Mouse (Mus musculus): ENCODE results near the gene Ripply1.
"Not testable (repeated sequence)": the region's sequence is repeated elsewhere in the genome, so short reads cannot be mapped to it uniquely, and the experiment has no call there.

Ripply1 gene

DNA sequence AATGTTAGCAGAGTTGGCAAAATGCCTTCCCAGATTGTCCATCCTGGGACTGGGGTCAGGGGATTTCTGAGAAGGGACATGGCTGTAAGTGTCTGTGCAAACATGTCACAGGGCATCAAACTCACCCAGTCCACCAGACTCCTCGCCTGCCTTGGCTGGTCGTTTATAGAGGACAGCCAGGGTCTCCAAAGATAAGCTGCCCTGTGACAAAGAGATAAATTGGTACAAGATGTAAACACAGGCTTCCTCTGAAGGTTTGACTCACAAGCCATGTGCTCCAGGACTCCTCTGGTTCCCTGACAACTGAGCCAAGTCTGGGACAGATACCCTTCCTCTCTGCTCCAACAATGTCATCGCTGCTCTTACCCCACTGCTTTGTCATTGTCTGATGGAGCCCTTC lies 1.2 kb downstream of the Ripply1 start:
- no peak for DNase-seq (ENCODE audit: low spot score)

DNA sequence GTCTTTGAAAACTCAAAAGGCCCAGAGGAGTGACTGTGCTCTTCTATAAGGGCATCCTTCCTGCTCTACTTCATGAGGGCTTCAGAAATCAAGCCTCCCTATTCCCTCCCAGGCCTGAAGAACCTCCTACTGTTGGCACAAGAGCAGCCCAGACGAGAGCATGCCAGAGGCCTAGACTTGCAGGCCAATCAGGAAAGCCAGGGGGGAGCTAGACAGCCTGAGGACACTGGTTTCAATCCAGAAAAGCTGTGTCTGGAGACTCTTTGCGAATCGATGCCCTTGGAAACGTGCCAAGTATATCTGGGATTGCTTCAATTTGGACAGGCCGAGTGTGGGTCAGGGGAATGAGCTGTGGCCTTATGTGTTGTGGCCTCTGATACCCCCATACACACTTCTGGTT lies 2.8 kb downstream of the Ripply1 start:
- no peak for DNase-seq (ENCODE audit: low spot score)

DNA sequence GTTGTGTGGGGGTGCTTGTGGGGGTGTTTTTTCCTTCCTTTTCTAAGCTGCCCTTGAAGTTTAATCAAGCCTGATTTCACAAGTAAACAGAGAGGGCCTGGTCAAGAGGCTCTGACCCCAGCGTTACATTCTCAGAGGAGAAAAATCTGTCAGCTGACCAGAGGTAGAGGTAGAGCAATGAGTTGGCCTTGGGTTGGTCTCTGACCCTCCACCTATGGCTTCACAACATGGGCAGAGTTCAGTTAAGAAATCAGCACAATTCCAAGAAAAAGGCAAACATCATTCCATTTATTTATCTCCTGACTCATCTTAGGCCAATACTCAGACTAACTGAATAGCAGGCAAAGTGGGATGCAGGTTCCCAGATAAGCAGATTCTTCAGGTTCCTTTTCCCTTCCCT lies 3.3 kb downstream of the Ripply1 start:
- peak; percentile 70 for DNase-seq (ENCODE audit: low spot score)

DNA sequence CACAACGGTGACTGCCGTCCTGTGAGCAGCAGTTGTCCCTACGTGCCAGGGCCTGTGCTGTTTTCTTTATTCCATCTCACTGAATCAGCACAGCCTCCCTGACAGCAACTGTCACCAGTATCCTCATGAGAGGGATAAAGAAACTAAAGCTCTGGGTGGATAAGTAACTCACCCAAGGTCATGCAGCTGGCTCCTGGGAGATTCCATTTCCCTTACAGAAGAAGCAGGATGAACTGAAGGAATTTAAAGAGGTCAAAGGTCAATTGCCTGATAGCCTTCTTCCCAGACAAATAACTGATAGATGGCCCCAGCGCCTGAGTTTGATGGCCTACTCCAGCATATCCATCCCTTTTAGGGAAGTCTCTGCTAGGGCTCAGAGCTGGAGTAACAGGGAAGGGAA lies 4.8 kb downstream of the Ripply1 start:
- peak; percentile 69 for DNase-seq (ENCODE audit: low spot score)

DNA sequence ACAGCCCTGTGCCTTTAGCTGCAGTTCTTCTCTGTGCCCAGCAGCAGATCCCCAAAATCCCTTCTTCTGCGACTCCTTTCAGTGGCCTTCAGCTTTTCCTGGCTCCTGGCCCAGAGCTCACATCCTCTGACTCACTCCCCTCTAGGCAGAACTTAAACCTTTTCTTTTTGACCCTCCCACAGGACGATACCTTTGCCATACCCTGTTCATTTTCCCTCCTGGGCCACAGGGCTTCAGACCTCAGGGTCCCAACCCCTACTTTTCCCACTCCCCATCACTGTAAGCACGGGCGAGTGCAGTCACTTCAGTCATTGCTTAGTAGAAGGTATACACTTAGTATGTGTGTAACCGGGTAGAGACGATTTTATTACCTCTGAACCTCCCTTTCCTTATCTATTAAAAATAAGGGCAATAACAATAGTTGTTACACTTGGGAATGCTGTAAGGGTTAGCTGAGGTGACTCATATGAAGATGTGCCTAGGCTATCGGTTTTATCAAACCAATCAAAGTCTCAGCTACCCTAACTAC lies 7.0 kb downstream of the Ripply1 start:
- no peak for DNase-seq (ENCODE audit: low spot score)

DNA sequence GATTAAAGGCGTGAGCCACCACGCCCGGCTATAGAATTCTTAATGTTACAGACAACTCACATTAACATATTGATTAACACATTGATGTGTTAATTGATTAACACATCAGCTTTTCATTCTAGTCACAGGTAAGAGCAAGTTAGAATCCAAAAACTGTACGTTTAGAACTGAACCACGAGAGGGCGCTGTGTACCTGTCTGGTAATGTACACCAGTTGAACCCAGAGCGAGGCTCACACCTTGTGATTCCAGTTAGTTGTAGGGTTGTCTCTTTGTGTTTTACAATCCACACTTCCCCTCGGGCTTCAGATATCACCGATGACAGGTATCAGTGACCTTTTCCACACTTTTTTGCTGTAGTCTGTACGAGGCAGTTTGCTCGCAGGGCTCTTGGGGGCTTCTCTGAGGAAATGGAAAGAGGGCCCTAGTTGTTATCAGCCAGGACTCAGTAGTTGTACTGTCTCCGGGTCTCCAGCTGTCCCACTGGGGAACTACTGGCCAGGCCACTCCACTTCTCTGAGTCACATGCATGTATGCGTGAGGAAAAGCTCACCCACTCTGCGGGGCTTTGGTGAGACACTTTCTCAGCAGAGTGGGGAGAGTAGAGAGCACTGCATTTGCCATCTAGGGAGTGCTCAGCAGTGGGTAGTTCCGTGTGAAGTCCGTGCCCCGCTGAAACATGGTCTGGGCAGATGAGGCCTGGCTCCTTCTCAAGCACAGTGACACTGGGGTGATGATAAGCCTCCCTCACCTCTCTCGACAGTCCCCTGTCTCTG lies 7.7 kb downstream of the Ripply1 start:
- peak; percentile 49 for DNase-seq (ENCODE audit: low spot score)

DNA sequence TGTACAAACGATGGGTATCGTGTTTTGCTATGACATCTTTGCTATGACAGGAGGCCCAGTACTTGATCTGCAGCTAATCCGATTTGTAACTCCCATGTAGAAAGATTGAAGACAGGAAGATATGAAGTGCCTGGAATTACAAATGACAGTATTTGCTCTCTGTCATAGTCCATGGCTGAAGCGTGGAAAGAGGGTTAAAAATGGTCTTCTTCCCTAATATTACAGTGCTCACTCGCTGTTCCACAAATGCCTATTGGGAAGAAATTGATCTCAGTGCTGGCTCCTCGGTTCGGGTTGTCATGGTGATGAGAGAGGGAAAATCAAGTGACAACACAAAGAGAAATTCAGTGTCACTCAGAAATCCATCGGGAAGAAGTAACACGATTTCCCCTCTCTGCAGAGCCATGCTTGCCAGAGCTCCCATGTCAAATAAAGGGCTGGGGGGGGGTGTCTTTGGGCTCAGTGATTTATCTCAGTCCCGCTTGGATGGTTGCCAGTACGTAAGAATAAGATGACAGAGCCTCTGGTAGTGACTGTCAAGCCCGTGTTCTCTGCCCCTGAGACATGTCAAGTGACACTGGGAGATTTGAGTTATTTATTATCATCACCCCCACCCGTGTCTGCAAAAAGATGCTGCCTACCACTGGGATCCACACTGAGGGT lies 12.0 kb downstream of the Ripply1 start:
- no peak for DNase-seq (ENCODE audit: low spot score)

DNA sequence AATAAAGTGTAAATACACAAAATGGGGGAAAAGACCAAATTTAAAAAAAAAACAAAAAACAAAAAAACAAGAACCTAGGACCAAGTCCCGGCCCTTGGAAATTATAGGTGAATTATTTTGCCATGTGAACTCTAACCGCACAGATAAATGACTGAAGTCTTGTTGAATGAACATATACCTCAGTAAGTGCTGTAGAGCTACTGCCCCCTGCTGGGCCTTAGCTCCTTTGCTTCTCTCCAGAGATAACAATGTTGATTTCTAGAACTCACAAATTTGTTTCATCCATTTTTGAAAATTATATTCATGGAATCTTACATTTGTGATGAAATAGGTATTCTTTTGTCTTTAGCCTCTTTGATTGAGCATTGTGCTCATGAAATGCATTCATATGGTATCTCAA lies 19.6 kb downstream of the Ripply1 start:
- DNase-seq (ENCODE audit: low spot score): no peak

DNA sequence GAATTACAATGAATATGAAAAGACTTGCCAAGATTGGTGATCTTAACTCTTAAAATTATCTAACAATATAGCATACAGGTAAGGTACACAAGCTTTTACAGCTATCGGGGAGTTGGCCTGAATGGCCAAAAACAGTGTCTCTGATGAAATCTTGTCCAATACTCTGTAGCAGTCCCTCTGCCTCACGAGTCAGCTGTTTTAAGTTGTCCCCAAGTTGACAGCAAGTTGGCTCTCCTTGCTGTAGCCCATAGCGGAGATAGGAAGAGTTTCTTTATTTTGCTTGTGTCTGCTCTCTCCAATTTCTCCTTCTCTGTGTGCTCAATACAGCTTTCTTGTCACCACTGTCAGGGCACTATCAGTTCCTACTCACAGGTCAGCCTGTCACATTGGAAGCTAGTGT lies 23.5 kb downstream of the Ripply1 start:
- not testable (repeated sequence) for DNase-seq (ENCODE audit: low spot score)

DNA sequence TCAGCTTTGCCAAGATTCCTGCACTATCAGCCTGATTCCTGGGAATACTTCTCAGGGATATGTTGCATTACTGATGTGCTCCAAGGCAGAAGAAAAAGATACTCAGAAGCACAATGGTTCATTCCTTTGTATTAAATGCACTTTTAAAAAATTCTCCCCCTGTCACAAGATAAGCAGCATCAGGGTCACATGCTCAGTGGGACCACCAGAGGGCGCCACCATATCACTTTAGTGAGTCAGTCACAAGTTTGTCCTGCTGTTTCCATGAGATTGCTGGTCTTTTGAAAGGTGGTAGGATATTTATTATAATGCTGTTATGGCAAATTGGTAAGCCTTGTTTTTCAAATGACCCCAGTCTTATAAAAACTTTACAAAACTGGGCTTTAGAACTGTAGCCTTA lies 30.3 kb downstream of the Ripply1 start:
- peak; percentile 3 for DNase-seq (ENCODE audit: low spot score)

DNA sequence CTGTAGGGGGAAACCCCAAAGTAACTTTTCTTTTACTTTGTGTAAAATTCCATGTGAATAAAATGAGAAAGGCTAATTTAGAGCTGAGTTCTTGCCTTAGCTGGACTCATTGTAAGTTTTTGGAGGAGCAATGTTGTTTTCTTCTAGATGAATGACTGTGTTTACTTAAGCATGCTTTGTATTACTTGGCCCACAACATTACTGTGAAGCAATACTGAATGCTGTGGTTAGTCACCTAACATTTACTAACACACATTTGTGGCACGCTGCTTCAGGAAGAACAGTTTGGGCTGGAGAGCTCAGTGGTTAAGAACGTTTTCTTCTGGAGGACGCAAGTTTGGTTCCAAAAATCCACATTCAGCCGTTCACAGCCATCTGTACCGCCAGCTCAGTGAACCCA lies 45.1 kb downstream of the Ripply1 start:
- DNase-seq (ENCODE audit: low spot score): no peak

DNA sequence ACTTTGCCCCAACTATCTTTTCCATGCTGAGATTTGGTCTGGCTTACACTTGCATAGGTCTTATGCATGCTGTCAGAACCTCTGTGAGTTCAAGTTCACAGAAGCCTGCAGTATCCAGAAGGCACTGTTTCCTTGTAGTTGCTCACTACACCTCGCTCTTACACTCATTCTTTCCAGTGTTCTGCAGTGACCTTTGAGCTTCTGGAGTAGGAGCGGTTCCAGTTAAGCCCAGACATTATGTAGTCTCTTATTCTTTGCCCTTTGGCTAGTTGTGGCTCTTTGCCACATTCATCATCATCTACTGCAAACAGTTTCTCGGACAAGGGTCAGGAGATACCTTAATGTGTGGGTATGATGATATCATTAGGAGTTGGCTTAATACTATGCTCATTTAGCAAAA lies 51.6 kb downstream of the Ripply1 start:
- DNase-seq (ENCODE audit: low spot score): no peak
